Mouse (Mus musculus): ENCODE results near the gene Ttbk2. TPM values are rescaled to one million over a fixed set of nuclear protein-coding genes. Genes with fewer than 3 reads are reported as not detected.

Gene Ttbk2
- total RNA-seq, 4 experiments from 2014 or later, result 7.5 to 11.3 (median 9.3) TPM

Other genes starting within 250 kb of the Ttbk2 start
- 1 to 10 TPM; 6.6 to 9.5 (median 7.1) TPM for gene Haus2, start 241.2 kb downstream of the Ttbk2 start, total RNA-seq (2022)
- 10 to 100 TPM; 11.6 to 14.0 (median 11.9) TPM for gene Lrrc57, start 241.1 kb downstream of the Ttbk2 start, total RNA-seq (2022)
- 1 to 10 TPM; 1.7 to 2.5 (median 2.0) TPM for gene Stard9, start 221.5 kb downstream of the Ttbk2 start, total RNA-seq (2022)
- gene Cdan1, start 476 bp downstream of the Ttbk2 start, total RNA-seq (2022), result 1 to 10 TPM; 2.7 to 5.2 (median 4.4) TPM
- 10 to 100 TPM; 27.4 to 31.5 (median 29.6) TPM for gene Ubr1, start 120.1 kb upstream of the Ttbk2 start, total RNA-seq (2022)
- gene Tmem62, start 126.4 kb upstream of the Ttbk2 start, total RNA-seq (2022), result 1 to 10 TPM; 2.9 to 4.0 (median 3.2) TPM
- gene Ccndbp1, start 157.8 kb upstream of the Ttbk2 start, total RNA-seq (2022), result 10 to 100 TPM; 26.9 to 41.5 (median 37.5) TPM
- not detected for gene Epb42, start 186.5 kb upstream of the Ttbk2 start, total RNA-seq (2022)
- under 1 TPM; 0.20 to 0.43 (median 0.34) TPM for gene Tgm5, start 235.2 kb upstream of the Ttbk2 start, total RNA-seq (2022)

Measured in gastrocnemius, adult 8-10 months (tissue).